Mouse (Mus musculus) lung, postnatal 10 days (tissue): ENCODE data around the gene Adarb1.
"Not testable (repeated sequence)": the region's sequence is repeated elsewhere in the genome, so short reads cannot be mapped to it uniquely, and the experiment has no call there.

Experiments
- DNase-seq: peaks from one replicate; pipeline ENCODE4 v3.0.0; 2021

Adarb1 gene

DNA sequence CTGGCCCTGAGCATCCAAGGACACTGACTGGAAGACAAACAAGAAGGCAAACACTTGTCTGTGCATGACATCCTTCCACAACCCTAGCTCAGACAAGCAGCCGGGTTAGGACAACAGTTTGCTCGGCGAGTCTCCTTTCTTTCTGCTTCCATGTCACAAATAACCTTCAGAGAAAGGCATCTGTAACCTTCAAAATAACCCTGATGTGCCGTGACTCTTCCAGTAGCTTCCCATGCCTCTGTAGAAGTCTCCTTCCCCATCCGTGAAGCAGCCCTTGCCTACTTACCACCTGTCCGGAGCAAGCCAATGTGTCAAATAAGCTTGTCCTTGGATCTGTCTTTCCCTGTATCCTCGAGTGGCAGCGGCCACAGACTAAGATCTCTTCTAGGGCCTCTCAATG, 112.3 kb downstream of the Adarb1 start:
- DNase-seq, result no peak

DNA sequence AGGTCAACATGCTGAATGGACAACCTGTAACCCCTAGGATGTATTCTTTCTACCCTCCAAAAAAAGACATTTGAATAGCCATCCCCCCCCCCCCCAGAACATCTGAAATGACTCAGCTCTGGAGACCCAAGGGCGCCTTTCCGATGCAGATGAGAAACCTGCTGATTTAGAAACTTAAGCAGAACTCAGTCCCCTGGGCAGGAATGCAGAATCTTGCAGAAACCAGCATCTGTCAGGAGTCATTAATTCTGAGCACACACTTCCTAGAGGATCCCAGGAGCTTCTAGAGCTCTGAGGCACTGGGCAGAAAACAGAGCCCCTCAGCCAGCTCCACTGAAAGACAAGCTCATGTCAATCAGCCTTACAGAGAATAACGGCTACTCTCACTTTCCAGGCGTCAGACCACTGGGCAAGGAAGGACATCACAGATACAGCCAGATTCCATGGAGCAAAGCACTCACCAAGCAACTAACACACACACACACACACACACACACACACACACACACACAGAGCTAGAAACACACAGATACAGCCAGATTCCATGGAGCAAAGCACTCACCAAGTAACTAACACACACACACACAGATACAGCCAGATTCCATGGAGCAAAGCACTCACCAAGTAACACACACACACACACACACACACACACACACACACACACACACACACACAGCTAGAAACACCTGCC, 113.1 kb downstream of the Adarb1 start:
- no peak for DNase-seq

- no peak for DNase-seq
These were observed 113.7 kb downstream of the Adarb1 start for GRCm38 (mm10) chr10:77304362-77304761.

- DNase-seq, result no peak
These were observed 117.2 kb downstream of the Adarb1 start for GRCm38 (mm10) chr10:77300934-77301297.

DNA sequence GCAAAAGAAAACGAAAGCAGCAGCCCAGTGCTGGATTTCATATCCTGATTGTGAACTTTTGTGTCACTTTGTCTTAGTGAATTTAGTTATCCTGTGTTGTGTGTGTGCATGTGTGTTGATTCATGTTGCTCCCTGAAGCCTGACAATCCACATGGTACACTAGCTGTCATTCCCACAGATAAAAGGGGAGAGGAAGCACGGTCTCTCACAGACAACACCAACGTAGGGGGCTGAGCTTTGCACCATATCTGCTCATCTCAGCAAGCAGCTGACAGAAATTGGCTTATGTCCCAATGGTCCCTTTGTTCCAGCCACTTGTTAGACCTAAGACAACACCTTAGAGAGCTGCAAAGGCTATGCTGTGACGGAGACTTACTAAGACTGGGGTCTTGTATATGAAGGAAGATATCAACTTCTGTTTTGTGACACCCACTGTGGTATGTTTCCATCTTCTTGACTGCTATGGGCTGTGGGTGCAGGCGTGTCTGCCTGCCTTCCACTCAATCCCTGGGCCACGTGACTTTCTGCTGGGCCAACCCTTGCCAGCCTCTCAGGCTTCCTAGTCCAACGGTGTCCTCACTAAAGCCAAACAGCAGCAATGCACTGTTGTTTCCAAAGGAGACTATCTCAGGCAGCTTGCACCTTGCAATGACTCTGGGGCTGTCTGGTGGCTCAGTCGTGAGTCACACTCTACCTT, 117.7 kb downstream of the Adarb1 start:
- no peak for DNase-seq

GRCm38 (mm10) chr10:77299194-77299593, 118.9 kb downstream of the Adarb1 start:
- no peak for DNase-seq

GRCm38 (mm10) chr10:77298621-77299020, 119.4 kb downstream of the Adarb1 start:
- DNase-seq, result no peak

- no peak for DNase-seq
These were observed 123.4 kb downstream of the Adarb1 start for GRCm38 (mm10) chr10:77294691-77295090.

GRCm38 (mm10) chr10:77290624-77291366, 127.3 kb downstream of the Adarb1 start:
- no peak for DNase-seq

GRCm38 (mm10) chr10:77289559-77289958, 128.5 kb downstream of the Adarb1 start:
- DNase-seq, result no peak

GRCm38 (mm10) chr10:77288639-77289195, 129.4 kb downstream of the Adarb1 start:
- no peak for DNase-seq

DNA sequence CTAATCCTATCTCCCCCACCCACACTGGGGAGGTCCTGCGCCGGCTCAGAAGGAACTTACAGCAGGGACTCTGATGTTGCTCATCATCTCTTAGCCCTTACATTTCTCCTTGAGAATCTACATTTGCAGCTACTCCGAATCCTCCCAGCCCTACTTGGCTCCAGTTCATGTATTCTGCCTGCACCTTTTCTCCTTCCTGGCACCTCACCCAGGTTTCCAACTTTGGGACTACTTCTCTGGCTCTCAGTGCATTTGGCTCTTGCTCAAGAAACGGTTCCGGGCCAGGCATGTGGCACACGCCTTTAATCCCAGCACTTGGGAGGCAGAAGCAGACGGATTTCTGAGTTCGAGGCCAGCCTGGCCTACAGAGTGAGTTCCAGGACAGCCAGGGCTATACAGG, 130.4 kb downstream of the Adarb1 start:
- DNase-seq, result no peak

GRCm38 (mm10) chr10:77284832-77285231, 133.2 kb downstream of the Adarb1 start:
- DNase-seq, result no peak

- DNase-seq, result peak; percentile 82
These were observed 135.2 kb downstream of the Adarb1 start for GRCm38 (mm10) chr10:77282822-77283221.

- DNase-seq, result not testable (repeated sequence)
These were observed 136.0 kb downstream of the Adarb1 start for GRCm38 (mm10) chr10:77282085-77282484.

DNA sequence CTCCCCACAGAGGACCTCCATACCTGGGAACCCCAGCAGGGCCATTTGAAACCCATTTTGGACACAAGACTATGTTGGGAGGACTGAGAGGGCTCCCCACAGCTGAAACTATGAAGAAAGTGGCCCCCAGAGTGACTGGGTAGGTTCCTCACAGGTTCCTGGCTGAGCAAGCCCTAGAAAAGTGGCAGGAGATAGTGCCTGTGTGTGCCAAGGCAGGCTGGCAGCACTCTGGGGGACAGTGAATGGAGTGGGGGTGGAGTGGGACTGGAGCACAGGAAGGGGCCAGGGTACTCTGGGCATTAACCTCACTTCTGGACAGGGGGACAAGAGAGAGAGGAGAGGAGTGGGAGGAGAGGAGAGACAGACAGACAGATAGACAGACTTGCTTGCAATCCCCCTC, 144.3 kb downstream of the Adarb1 start:
- DNase-seq, result no peak

DNA sequence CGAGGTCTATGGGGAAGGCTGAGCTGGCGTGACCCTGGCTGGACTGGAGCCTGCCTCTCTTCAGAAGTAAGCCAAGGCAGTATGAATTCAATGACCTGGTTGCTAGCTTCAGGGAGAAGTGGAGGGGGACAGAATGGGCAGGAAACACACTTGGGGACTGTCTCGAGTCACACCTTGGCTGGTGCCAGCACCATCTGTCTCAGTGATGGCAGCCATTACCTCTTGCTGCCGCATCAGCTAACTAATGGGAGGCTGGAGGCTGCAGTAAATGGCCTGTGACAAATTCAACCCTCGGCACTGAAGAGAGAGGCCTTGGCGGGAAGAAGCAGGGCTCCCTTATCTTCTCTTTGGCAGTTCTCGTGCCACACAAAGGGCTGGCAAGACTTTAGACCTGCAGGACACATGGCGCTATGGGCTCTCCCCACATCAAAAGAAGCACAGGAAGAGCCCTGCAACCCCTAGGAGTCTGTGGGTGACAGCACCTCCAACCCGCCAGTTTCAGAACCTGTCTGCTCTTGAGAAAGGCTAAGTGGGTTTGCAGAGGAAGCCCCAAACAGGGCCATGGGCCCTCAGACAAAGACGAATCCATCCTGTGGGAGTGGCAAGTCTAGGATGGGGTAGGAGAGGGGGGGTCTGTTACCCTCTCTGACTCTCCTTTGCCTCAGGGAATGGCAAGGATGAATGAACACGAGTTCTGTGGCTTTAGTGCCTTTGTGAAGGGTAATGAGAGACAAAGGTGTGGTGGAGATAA, 144.9 kb downstream of the Adarb1 start:
- no peak for DNase-seq

GRCm38 (mm10) chr10:77269129-77269528, 148.9 kb downstream of the Adarb1 start:
- DNase-seq, result no peak

GRCm38 (mm10) chr10:77267027-77267426, 151.0 kb downstream of the Adarb1 start:
- DNase-seq, result no peak

- DNase-seq, result peak; percentile 60
These were observed 151.8 kb downstream of the Adarb1 start for GRCm38 (mm10) chr10:77266281-77266680.

DNA sequence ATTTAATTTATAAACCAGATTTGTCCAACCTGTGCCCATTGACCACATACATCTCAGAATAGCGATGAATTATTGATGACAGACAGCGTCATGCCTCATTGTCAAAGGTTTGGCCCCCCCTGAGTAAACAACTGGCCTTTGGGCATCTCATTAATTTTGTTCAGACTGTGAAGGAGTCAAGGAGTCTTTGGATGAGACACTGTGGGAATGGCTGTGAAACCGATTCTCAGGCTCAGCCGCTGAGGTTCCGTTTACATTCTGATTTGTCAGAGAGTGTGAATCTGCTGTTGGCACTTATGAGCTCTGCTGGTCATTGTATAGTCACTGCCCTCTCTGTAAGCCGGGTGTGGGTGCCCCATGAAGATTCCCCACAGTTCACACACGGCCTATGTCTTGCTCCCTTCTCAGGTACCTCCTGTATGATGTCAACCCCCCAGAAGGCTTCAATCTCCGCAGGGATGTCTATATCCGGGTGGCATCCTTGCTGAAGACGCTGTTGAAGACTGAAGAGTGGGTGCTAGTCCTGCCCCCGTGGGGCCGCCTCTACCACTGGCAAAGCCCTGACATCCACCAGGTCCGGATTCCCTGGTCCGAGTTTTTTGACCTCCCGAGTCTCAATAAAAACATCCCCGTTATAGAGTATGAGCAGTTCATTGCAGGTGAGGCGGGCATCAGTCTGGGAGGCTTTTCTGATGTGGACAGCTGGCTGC, 157.7 kb downstream of the Adarb1 start:
- DNase-seq, result no peak
